Mouse (Mus musculus) layer of hippocampus, adult 18-20 months (tissue): ENCODE results near the gene Tbx21. TPM values are rescaled to one million over a fixed set of nuclear protein-coding genes. Genes with fewer than 3 reads are reported as not detected.

Experiments
- DNase-seq, 2 experiments: peaks; one replicate each; pipeline ENCODE4 v3.0.0; 2022; ENCODE audit warnings: low spot score in 2 of 2
- total RNA-seq, 2 experiments: library from RNA; stranded (reverse); gene quantifications; 2 replicates each; pipeline ENCODE4 v1.2.3; 2021

The Tbx21 gene
- total RNA-seq, 2 experiments from 2014 or later: 0.12 TPM; not detected in 1

DNA sequence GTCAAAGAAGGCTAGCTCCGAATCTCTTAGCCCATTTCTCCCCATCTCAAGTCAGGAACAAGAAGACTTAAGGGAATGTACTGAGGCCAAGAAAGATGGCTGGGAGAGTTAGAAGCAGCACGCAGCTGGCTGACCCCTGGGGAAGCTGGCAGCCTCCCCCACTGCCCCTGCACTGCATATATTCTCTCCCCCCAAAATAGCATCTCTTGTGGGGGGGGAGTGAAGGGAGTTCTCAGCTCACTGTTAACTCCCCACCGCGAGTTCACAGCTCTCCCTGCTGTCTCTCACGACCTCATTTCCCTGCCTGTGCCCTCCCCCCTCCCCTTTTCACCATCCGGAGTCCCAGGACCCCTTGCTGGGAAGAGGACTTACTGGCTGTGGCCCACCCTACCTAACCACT is 17.1 kb upstream of the Tbx21 start:
- DNase-seq: no peak

DNA sequence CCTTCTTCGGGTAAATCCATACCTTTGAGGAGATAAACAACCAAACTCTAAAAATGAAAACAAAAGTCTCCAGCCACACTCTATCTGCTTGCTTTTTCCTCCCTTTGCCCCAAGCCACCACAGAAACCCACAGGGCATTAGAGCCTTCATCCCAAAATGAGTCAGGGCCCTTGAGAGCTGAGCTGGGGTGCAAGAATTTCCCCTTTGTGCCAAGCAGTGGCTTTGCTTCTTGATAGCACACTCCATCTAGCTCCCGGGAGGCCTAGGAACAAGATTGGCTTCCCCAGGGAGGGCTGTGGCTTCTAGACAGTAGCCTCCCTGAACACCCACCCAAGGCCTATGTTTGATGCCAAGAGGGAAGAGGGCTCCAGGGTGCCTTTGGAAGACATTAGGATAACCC is 16.6 kb upstream of the Tbx21 start:
- DNase-seq: no peak

DNA sequence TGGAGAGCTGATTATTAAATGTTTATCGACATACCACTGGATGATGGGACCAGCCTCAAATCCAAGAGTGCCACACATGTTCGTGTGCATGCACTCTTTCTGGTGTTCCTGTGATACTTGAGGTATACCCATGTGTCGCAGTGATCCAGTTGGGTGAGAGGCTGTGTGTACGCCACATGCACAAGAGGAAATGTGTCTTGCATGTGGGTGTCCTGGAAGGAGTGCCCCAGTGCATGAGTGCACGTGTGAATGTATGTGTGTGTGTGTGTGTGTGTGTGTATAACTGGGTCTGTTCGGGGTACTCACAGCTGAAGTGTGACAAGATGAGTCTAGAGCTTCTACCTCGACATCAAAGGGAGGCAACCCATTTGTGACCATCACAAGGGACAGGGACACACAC is 15.2 kb upstream of the Tbx21 start:
- DNase-seq: no peak

DNA sequence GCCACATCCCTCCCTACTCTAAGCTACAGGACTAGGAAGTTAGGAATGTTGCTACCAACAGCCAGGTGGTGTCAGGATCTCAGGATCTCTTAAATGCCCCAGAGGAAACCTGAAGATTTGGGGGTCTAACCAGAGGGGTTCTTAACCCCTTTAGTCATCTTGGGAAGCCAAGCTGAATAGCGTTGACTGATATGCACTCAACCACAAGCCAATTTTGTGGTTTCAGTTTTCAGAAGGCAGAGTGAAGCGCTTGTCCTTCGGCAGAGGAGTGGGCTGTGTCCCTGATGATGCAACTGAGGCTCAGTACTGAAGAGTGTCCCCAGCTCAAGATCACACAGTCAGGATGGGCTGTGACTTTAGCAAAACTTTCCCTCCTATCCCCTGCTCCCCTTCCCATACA is 13.8 kb upstream of the Tbx21 start:
- no peak for DNase-seq

DNA sequence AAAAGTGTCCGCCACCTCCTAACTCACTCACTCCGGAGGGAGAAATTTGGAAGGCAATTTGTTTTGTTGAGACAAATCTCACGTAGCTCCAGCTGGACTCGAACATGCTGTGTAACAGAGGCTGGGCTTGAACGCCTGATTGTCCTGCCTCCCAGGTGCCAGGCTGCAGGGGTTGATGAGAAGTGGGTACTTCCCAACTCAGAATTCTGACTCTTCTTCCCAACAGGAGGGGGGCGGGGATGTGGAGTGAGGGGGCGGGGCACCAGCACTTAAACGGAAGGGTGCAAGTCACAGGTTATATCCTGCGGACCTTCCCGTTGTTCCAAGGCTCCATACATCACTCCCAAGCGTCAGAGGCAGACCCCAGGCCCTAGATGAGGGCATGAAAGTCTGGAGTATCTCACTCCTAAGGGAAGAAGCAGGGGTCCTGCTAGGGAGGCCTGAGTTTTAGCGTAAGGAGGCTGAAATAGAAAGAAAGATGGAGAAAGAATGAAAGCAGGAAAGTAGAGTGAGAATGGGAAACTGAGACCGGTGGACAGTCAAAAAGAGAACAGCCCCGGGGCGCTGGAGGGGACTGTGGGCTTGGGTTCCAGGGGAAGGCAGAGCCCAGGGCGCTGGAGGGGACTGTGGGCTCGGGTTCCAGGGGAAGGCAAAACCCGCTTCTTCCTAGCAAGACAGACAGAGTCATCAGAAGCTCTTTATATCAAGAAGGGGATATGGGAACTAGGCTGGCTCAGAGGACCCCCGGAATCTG is 12.5 kb upstream of the Tbx21 start:
- DNase-seq: no peak

DNA sequence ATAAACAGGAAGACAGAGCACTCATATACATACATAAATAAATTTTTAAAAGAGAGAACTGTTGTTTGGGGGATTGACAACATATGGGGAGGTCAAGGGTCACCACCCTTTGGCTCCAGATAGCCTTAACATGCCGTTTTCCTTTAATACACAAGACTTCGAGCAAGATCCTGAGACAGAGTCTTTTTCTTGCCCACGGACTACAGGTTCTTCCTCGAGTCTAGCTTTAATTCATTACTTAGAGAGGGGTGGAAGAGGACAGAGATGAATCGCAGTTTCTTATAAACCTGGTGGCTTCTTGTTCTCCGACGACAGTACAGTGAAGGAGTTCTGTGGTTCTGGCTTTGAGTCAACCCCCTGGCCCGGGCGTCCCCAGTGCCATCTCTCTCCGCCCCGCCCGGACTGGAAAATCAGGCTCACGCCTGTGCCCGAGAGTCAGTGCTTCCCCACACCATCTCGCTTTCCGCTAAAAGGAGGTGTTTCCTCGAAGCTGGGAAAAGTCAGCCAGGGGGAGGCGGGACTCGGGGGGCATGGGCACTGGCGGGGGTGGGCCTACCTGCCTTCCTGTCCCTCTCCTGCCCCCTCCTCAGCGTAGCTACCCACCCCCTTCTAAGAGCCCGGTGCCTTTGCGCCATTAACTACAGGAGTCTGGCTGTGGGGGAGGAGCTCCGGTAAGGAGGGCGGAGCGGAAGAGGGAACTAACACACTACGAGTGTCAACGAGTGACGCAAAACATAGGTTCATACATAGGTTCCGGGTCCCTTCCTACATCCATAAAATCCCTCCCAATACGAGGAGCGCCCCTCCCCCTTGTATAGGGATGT is 11.7 kb upstream of the Tbx21 start:
- no peak for DNase-seq

DNA sequence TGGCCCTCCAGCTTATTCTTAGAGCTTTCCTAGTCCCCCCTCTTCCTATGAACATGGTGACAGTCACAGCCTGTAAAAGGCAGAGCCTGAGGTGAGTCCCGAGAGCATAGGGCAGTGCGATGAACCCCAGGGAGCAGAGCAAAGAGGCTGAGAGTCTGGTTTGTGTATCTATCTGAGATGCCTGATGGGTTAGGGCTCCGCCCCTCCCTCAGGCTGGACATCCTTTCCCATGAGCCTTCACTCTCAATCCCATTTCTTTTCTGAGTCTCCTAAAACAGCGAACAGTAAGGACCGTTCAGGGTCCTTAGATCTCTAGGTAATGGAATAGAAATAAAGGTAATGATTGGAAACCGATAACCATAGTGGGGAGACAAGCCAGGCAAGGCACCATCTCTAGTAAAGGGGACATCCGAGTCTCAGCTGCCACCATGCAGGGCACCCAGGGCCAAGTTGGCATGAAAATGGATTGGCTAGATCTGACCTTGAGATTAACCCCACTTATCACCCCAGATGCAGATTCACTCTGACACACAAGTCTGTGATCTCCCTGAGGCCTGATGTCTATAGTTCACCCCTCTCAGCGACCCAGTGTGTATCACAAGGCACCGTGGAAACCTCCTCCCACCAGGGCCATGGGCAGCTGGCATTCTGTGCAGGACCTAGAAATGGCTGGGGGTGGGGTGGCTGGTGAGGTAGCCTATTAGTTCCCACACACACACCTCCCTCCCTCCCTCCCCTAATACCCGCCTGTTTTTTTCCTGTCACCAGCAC is 9.3 kb upstream of the Tbx21 start:
- DNase-seq: no peak

DNA sequence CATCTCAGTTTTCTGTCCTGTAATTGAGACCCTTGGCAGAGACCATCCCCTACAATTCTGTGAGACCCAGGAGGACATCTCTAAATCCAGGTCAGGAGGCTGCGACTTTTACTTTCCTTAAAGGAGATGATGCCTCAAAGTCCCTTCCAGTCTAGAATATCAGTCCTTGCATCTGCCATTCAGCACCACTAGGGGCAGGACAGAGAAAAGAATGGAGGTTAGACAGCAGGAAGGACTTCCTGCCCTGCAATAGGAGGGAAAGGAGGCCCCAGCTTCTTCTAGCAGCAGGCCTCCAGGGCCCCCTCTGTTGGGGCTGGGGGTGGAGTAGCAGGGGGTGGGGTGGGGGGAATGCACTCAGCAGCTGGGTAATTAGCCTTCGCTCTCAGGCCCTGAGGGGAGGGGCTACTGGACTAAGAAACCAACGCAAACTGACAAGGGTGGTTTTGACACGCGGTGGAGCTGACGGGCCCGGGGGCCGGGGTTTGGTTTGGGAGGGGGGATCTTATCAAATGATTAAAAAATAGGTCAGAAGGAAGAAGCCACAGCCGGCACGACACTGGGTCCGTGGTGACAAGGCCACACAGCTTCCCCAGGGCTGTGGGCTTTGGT is 8.3 kb upstream of the Tbx21 start:
- DNase-seq: no peak

DNA sequence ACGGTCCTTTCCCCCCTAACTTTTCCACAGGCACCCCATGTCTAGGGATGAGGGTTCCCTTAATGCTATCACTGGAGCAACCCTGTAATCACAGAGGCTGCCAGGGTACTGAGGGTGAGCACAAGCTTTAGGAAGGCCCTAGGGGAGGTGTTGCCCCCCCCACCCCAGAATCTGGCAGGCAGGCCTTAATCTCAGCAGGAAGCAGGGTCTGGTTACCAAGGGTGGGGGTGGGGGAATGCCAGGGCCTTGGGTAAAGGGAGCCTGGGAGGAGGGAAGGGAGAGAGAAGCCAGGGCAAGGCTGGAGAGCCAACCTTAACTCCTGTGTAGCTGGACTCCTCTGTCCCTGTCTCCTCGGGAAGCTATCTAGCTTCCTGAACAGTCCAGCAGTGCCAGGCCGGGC is 5.5 kb upstream of the Tbx21 start:
- DNase-seq: no peak

DNA sequence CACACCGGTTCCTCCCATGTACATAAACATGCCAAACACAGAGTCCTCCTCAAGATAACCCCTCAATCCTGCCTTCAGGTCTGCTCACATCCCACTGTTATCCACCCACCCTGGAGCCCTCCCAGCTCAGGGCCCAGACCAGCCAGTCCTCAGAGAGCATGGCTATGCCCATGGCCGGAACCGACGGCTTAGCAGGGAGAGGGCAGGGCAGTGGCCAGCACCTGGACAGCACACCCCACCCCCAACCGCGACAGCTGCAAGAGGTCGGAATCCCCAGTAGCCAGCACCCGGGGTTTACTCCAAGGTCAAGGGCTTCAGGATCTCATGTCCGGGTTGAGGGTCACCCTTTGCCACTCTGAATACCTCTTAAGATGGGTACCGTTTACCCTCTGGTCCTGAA is 5.1 kb upstream of the Tbx21 start:
- DNase-seq: no peak

DNA sequence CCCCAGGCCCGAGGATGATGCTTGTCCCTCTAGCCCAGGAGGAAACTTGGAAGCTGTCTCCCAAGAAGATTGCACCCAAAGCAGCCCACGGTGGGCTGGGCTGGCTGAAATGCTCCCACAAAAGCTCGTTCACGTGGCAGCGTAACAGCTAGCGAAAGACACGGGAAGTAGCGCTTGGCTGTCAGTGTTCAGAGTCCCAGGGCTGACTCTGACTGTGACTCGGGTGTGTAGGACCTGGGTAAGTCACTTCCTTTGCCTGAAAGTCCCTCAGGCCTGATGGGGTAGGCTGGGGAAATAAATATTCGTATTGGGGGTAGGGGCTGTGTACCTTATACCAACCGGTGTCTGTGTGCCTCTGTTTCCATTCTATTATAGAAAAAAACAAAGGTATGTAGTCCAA is 666 bp upstream of the Tbx21 start:
- DNase-seq: no peak

DNA sequence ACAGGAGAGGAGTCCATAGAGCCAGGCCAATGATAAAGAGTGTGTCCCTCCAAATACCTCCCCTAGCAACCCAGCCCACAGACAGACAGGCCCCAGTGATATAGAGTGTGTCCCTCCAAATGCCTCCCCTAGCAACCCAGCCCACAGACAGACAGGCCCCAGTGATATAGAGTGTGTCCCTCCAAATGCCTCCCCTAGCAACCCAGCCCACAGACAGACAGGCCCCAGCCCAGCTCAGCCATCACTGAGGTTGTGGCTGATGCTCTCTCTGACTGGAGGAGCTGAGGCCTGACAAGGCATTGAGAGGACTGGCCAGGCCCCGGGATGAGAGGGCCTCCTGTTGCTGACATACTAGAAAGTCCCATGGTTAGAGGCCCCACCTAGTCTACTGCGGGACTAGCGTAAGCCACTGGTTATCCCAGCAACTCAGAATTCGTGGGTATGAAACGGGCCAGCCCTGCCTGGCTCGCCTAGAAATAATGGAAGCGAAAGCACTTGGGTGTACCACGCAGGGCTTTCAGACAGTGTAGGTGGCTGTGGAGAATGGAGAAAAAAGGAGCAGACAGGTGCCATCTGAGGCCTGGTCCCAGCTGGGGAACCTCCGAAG is 2.5 kb downstream of the Tbx21 start:
- no peak for DNase-seq

DNA sequence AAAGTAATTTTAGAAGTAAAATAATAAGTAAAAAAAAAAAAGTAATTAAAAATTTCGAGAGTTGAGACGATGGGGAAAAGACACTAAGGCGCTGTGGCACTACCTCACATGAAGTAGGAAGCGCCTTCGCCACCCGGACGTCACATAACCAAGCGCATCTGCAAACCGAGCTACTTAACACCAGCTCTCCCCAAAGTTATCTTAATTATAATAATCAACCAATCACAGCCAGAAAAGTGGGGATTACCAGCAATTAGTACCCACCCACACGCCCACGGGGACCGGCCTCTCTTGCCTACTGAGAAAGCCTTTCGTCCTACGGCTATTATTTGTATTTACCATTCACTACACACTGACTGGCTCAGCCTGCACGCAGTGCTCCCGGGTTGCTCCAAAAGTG is 6.2 kb downstream of the Tbx21 start:
- no peak for DNase-seq

DNA sequence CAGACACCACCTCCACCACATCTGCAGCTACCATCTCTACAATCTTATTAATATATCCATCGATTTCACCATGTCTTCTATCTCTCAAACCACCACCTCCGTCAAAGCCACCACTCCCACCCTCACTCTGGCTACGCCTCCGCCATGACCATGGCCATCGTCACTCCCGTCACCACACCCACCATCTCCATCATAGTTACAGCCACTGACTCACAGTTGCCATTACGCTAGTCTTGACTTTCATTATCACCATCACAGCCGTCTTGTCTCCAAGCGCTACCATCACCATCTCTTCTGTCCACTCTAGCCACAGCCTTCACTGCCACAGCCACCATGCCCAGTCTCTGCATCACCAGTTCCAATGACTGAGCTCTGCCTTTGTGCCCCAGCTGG is 11.0 kb downstream of the Tbx21 start:
- no peak for DNase-seq

DNA sequence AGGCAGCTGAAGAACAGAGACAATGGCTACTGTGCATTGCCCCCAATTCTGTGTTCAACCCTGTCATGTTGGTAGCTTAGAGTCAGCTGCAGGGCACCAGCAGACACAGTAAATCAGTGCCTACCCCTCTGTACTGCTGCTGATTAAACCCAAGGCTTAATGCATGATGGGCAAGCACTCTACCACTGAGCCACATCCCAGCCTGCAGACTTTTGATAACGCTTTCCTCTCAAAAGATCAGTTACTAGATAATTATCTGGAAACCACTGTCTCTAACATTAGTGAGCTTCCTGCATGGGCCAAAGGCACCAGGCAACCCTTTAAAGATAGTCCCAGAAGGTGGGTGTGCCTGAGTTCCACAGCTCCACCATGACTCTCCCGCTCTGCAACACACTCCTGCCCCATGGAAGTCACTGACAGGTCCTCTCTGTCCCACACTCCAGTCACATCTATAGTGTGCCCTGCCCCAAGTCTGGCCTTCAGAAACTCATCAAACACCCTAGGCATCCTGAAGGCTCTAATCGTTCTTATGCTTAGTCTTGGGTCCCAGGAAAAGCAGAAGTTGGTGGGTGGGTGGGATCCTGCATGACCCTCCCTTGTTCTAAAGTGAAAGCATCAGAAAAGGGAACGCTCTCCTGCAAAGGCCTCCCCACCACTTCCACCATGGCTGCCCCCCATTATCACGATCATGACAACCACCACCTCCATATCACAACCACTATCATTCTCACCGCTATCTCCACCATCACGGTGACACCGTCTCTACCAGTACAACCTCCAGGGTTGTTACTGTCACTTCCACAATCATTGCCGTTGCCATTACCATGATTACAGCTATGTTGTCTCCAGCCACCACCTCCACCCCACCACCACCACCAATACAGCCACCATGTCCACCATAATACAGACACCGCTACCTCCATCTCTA is 11.7 kb downstream of the Tbx21 start:
- DNase-seq: no peak

DNA sequence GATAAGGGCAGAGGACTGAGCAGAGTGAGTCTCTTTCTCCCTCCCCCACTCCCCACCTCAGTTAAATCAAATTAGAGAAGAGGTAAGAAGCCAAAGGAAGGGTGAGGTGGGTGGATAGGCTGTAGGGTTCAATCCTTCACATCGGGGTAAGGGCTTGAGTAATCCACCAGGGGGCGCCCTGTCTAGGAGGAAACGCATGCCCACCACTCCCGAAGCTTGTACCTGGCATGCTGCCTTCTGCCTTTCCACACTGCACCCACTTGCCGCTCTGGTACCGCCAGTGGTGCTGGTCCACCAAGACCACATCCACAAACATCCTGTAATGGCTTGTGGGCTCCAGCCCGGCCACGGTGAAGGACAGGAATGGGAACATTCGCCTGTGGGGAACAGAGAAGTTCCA is 13.4 kb downstream of the Tbx21 start:
- peak in 1 of 2 experiments; percentile 26 for DNase-seq

DNA sequence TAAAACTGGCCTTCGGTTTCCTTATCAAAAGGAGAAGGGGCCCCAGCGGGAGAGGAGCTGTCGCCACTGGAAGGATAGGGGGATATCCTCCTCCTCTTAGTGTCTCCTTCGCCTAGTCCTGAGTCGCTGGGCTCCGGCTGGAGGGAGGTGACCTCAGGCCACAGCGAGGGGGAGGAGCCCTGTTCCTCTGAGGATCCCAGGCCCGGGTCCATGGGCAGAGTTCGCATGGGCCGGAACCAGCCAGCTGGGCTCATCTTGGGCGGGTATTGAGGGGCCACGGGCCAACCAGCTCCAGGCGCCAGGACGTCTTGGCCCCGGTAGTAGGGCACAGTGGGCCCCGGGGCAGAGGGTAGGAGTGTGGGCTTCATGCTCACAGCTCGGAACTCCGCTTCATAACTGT is 16.3 kb downstream of the Tbx21 start:
- no peak for DNase-seq

DNA sequence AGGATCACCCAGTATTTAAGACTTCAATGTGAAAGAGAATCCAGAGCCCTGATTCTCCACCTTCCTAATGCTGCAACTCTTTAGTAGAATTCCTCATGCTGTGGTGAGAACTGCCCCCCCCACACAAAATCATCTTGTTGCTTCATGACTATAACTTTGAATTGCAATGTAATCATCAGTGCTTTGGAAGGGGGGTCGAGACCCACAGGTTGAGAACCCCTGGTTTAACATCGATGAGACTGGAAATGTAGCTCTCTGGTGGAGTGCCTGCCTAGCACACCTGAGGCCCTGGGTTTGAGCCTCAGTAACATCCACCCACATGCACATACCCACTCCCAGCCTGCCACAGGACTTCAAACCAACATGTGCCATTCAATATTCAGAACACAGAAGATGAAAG is 20.5 kb downstream of the Tbx21 start:
- DNase-seq: no peak

DNA sequence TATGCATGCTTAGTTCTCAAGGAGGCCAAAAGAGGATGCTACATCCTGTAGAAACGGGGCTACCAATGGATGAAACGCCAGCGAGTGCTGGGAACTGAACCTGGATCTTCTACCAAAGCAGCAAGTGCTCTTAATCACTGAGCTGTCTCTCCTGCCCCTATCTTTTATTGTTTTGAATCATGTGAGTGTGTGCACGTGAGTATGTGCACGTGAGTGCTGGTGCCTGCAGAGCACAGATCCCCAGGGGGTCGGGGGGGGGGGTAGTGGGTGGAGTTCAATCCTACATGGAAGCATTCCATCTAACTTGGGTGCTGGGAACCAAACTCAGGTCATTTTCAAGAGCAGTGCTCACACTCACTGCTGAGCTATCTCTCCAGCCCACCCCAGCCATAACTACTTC is 28.8 kb downstream of the Tbx21 start:
- DNase-seq: no peak
